Mouse (Mus musculus): ENCODE measurements at regions not wholly inside any gene's neighbourhood (a gene's known extent, or its start where the extent isn't known, plus 50 kb on each side); places are given as distances from the start of the nearest gene placed in this dataset.
"Not testable (repeated sequence)": the region's sequence is repeated elsewhere in the genome, so short reads cannot be mapped to it uniquely, and the experiment has no call there.

- Histone ChIP-seq H3K4me2 (no peak overlapping the region), H3K9ac (ENCODE audit: low read depth, low read length) (no peak overlapping the region), H3K9me3 (ENCODE audit: control insufficient read depth, low read length) (no peaks in the 10 kb centered on the region)
Measured at GRCm38 (mm10) chr5:148754363-148754762, 174.8 kb downstream of the Katnal1 start.

GRCm38 (mm10) chr5:148753457-148753856 is 175.7 kb downstream of the Katnal1 start:
- ATAC-seq (replicated peaks; ENCODE audit: low FRiP score): no peak
- no peaks in the 10 kb centered on the region for H3K36me3 ChIP-seq (ENCODE audit: control insufficient read depth, insufficient read depth, low read length)
- H3K4me3 ChIP-seq (ENCODE audit: low read depth, low read length): no peak overlapping the region
- H3K9me3 ChIP-seq (ENCODE audit: control insufficient read depth, low read length): no peaks in the 10 kb centered on the region
- no peak overlapping the region for H3K9ac ChIP-seq (ENCODE audit: low read depth, low read length)
- no peaks in the 10 kb centered on the region for H3K4me1 ChIP-seq (replicated peaks; ENCODE audit: control insufficient read depth, insufficient read depth, low read length)
- DNase-seq (ENCODE audit: low spot score): no peak
- no peaks in the 10 kb centered on the region for H3K27me3 ChIP-seq (replicated peaks; ENCODE audit: control insufficient read depth, insufficient read depth, low read length)
- no peak overlapping the region for H3K4me2 ChIP-seq
- 75% methylated on average over 4 of the region's 4 CpGs for WGBS
- no peak overlapping the region for H3K27ac ChIP-seq (ENCODE audit: low read depth, low read length)

More at GRCm38 (mm10) chr5:148754363-148754762, 174.8 kb downstream of the Katnal1 start:
- no peak for ATAC-seq (replicated peaks; ENCODE audit: low FRiP score)
- Histone ChIP-seq H3K27ac (ENCODE audit: low read depth, low read length) (no peak overlapping the region), H3K27me3 (replicated peaks; ENCODE audit: control insufficient read depth, insufficient read depth, low read length) (no peaks in the 10 kb centered on the region), H3K4me1 (replicated peaks; ENCODE audit: control insufficient read depth, insufficient read depth, low read length) (no peaks in the 10 kb centered on the region), H3K4me3 (ENCODE audit: low read depth, low read length) (no peak overlapping the region), H3K36me3 (ENCODE audit: control insufficient read depth, insufficient read depth, low read length) (no peaks in the 10 kb centered on the region)
- 90% methylated on average over 6 of the region's 6 CpGs for WGBS
- DNase-seq (ENCODE audit: low spot score): no peak

- Histone ChIP-seq H3K4me2 (no peak overlapping the region), H3K4me3 (ENCODE audit: low read depth, low read length) (no peak overlapping the region), H3K27ac (ENCODE audit: low read depth, low read length) (no peak overlapping the region), H3K27me3 (replicated peaks; ENCODE audit: control insufficient read depth, insufficient read depth, low read length) (no peaks in the 10 kb centered on the region), H3K36me3 (ENCODE audit: control insufficient read depth, insufficient read depth, low read length) (no peaks in the 10 kb centered on the region), H3K9me3 (ENCODE audit: control insufficient read depth, low read length) (no peaks in the 10 kb centered on the region), H3K4me1 (replicated peaks; ENCODE audit: control insufficient read depth, insufficient read depth, low read length) (no peaks in the 10 kb centered on the region), H3K9ac (ENCODE audit: low read depth, low read length) (no peak overlapping the region)
- ATAC-seq (replicated peaks; ENCODE audit: low FRiP score): no peak
- no peak for DNase-seq (ENCODE audit: low spot score)
- WGBS: 87% methylated on average over 13 of the region's 13 CpGs
Measured at GRCm38 (mm10) chr5:148751980-148752379, 177.1 kb downstream of the Katnal1 start.

- H3K36me3 ChIP-seq (ENCODE audit: control insufficient read depth, insufficient read depth, low read length): no peaks in the 10 kb centered on the region
- no peaks in the 10 kb centered on the region for H3K27me3 ChIP-seq (replicated peaks; ENCODE audit: control insufficient read depth, insufficient read depth, low read length)
- 85% methylated on average over 16 of the region's 16 CpGs for WGBS
Measured at GRCm38 (mm10) chr5:148750002-148750734, 179.0 kb downstream of the Katnal1 start.

GRCm38 (mm10) chr5:148747972-148748764 is 181.0 kb downstream of the Katnal1 start:
- Histone ChIP-seq H3K4me2 (no peak overlapping the region), H3K36me3 (ENCODE audit: control insufficient read depth, insufficient read depth, low read length) (no peaks in the 10 kb centered on the region), H3K9ac (ENCODE audit: low read depth, low read length) (no peak overlapping the region), H3K27me3 (replicated peaks; ENCODE audit: control insufficient read depth, insufficient read depth, low read length) (no peaks in the 10 kb centered on the region), H3K9me3 (ENCODE audit: control insufficient read depth, low read length) (no peaks in the 10 kb centered on the region; the same call in 1 of the 2 replicates), H3K4me3 (ENCODE audit: low read depth, low read length) (no peak overlapping the region), H3K4me1 (replicated peaks; ENCODE audit: control insufficient read depth, insufficient read depth, low read length) (no peaks in the 10 kb centered on the region), H3K27ac (ENCODE audit: low read depth, low read length) (no peak overlapping the region)
- ATAC-seq (replicated peaks; ENCODE audit: low FRiP score) (no peak; the same call in 1 of the 2 replicates), DNase-seq (ENCODE audit: low spot score) (no peak)
- WGBS: 83% methylated on average over 21 of the region's 21 CpGs

More at GRCm38 (mm10) chr5:148750002-148750734, 179.0 kb downstream of the Katnal1 start:
- ATAC-seq (replicated peaks; ENCODE audit: low FRiP score) (no peak), DNase-seq (ENCODE audit: low spot score) (no peak)
- no peak overlapping the region for H3K4me2 ChIP-seq
- no peaks in the 10 kb centered on the region for H3K4me1 ChIP-seq (replicated peaks; ENCODE audit: control insufficient read depth, insufficient read depth, low read length)
- H3K4me3 ChIP-seq (ENCODE audit: low read depth, low read length): no peak overlapping the region
- H3K9me3 ChIP-seq (ENCODE audit: control insufficient read depth, low read length): no peaks in the 10 kb centered on the region
- no peak overlapping the region for H3K9ac ChIP-seq (ENCODE audit: low read depth, low read length)
- no peak overlapping the region for H3K27ac ChIP-seq (ENCODE audit: low read depth, low read length)

- Histone ChIP-seq H3K9me3 (ENCODE audit: control insufficient read depth, low read length) (no peaks in the 10 kb centered on the region; the same call in 1 of the 2 replicates), H3K9ac (ENCODE audit: low read depth, low read length) (no peak overlapping the region), H3K36me3 (ENCODE audit: control insufficient read depth, insufficient read depth, low read length) (no peaks in the 10 kb centered on the region), H3K4me3 (ENCODE audit: low read depth, low read length) (no peak overlapping the region), H3K27ac (ENCODE audit: low read depth, low read length) (no peak overlapping the region), H3K4me1 (replicated peaks; ENCODE audit: control insufficient read depth, insufficient read depth, low read length) (no peaks in the 10 kb centered on the region), H3K27me3 (replicated peaks; ENCODE audit: control insufficient read depth, insufficient read depth, low read length) (no peaks in the 10 kb centered on the region), H3K4me2 (no peak overlapping the region)
- WGBS: 81% methylated on average over 3 of the region's 3 CpGs
- ATAC-seq (replicated peaks; ENCODE audit: low FRiP score): no peak
- DNase-seq (ENCODE audit: low spot score): no peak
Measured at GRCm38 (mm10) chr5:148747549-148747948, 181.6 kb downstream of the Katnal1 start.

- H3K27me3 ChIP-seq (replicated peaks; ENCODE audit: control insufficient read depth, insufficient read depth, low read length); H3K4me3 ChIP-seq (ENCODE audit: low read depth, low read length); H3K4me1 ChIP-seq (replicated peaks; ENCODE audit: control insufficient read depth, insufficient read depth, low read length); H3K36me3 ChIP-seq (ENCODE audit: control insufficient read depth, insufficient read depth, low read length); ATAC-seq (replicated peaks; ENCODE audit: low FRiP score); DNase-seq (ENCODE audit: low spot score); H3K9ac ChIP-seq (ENCODE audit: low read depth, low read length); H3K9me3 ChIP-seq (ENCODE audit: control insufficient read depth, low read length); H3K27ac ChIP-seq (ENCODE audit: low read depth, low read length); H3K4me2 ChIP-seq: not testable (repeated sequence)
- WGBS: 64% methylated on average over 6 of the region's 6 CpGs
Measured at GRCm38 (mm10) chr5:148746726-148747125, 182.4 kb downstream of the Katnal1 start.

GRCm38 (mm10) chr5:148744676-148745391 is 184.3 kb downstream of the Katnal1 start:
- ATAC-seq (replicated peaks; ENCODE audit: low FRiP score) (no peak), DNase-seq (ENCODE audit: low spot score) (no peak)
- Histone ChIP-seq H3K9me3 (ENCODE audit: control insufficient read depth, low read length) (no peaks in the 10 kb centered on the region; the same call in 1 of the 2 replicates), H3K4me2 (no peak overlapping the region), H3K4me3 (ENCODE audit: low read depth, low read length) (no peak overlapping the region), H3K36me3 (ENCODE audit: control insufficient read depth, insufficient read depth, low read length) (no peaks in the 10 kb centered on the region), H3K27ac (ENCODE audit: low read depth, low read length) (no peak overlapping the region), H3K27me3 (replicated peaks; ENCODE audit: control insufficient read depth, insufficient read depth, low read length) (no peaks in the 10 kb centered on the region), H3K9ac (ENCODE audit: low read depth, low read length) (no peak overlapping the region), H3K4me1 (replicated peaks; ENCODE audit: control insufficient read depth, insufficient read depth, low read length) (peaks cover 8% of the 10 kb centered on the region)
- WGBS: 79% methylated on average over 7 of the region's 7 CpGs
